Mouse (Mus musculus): ENCODE measurements around the gene Pex1.

DNA sequence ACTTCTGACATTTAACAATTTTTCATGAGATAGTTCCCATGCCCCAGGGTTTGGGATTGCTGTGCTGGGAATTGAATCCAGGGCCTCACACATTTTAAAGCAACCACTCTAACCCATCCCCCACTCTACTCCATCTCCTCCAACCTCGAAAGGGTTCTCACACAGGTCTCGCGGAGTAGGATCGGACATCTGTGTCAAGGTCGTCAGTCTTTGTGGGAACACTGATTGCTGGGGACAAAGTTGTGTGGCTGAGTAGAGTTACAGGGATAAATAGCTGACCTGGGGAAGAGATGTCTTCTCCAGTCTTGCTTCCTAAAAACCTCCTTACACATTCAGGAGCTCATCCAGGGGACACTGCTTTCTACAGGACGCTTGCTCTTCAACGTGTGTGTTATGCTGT is 16.8 kb upstream of the Pex1 start:
- TF ChIP-seq EP300 (IDR thresholded peaks at IDR 0.05; ENCODE audit: low read depth) (no peak), CTCF (IDR thresholded peaks at IDR 0.05; ENCODE audit: low read depth) (no peak)

All from liver, embryonic 14.5 days (tissue).